Mouse (Mus musculus) cerebellum, postnatal 10 days (tissue): ENCODE measurements around the gene Cnnm1.
A peak's percentile ranks its signal among the peaks of the same experiment; 100 is the strongest.

ENCODE experiments used
- DNase-seq, 2 experiments: peaks; one replicate each; pipeline ENCODE4 v3.0.0; 2021; ENCODE audit warnings: mixed read lengths in 2 of 2

Cnnm1 gene

DNA sequence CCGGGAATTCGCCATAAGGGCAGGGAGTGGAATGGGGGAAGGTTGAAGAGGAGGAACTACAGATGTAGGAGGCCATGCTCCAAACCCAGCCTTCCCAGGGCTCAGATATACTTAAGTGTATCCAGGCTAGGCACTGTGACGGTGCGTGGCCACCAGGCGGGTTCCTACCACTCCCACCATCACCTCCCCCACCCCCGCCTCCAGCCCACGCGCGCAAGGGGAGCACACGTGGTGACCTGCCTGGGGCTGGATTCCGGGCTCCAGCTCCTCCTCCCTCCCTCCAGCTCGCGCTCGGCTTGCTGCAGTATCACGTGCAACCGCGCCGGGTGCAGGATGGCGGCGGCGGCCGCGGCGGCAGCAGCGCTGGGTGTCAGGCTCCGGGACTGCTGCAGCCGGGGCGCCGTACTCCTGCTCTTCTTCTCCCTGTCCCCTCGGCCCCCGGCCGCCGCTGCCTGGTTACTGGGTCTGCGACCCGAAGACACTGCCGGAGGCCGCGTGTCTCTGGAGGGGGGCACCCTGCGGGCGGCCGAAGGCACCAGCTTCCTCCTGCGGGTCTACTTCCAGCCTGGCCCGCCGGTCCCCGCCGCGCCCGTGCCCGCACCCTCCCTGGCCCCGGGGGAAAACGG is at the start of gene Cnnm1:
Gene Cnnm1, plus strand, starts transcription at position 325 of the 626 bp plus-strand sequence.
- peak; percentile 83 to 85 for DNase-seq

DNA sequence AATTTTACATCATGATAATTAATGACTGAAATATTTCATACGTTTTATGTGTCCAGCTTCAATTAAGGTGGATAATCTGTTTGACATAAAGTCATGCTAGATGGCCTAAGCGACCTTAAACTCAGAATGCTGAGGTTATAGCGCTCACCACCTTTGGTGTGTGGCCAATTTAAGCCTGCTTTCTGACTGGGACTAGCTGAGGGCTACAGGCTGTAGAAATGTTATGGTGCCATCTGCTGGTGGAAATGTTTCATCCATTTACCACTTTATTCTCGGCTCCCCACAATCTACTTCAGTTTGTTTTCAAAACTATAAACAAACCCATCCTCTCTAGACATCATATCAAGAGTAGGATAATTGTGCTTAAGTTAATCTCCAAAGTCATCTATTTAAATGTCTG is 43.9 kb upstream of the Cnnm1 start:
- DNase-seq: peak; percentile 78 to 87

DNA sequence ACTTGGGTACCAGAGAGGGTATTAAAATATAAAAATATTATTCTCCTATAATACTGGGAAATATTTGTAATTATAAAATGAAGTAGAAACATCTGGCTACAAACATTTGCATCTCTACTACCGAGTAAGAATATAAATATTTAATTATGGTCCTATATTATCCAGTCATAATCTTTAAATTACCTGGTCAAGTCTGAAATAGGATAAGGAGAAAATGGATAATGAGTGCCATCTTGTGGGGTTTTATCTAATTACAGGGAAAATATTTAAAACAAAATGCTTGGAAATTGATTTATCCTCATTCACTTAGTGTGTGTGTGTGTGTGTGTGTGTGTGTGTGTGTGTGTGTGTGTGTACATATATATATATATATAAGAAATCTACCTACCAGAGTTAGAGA is 33.1 kb upstream of the Cnnm1 start:
- peak in 1 of 2 experiments; percentile 14 for DNase-seq

DNA sequence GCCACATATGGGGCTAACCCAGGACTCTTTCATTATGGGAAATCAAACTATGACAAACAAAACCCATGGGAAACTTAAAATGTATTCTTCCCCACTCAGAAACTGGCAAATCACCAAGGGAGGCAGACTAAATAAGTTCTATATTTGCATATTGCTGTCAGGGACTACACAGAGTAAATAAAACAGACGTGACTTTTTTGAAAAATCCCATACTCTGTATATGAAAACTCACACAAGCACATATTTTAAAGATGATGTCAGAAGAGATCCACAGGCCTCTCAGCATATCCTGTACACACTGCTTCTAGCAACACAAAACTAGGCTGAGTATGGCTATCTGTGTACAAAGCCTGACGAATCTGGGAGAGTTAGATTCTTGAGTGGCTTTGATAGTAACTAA is 24.7 kb upstream of the Cnnm1 start:
- DNase-seq: no peak

DNA sequence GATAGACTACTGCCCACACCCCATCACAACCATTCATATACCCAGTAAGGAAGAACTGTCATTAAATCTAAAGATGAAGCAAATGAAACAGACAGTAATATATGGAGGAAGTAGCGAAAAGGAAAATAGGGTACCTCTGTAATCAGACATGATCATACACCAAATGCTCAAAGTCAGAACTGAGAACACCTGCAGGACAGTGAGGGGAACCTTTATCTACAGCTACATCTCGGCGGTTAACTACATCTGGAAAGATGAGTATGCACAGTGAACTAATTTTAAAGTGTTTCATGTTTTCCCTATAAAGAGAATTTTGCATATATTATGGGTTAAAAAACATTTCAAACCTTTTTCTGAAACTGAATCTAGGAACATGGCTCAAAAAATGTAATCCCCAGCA is 19.7 kb upstream of the Cnnm1 start:
- DNase-seq: no peak

DNA sequence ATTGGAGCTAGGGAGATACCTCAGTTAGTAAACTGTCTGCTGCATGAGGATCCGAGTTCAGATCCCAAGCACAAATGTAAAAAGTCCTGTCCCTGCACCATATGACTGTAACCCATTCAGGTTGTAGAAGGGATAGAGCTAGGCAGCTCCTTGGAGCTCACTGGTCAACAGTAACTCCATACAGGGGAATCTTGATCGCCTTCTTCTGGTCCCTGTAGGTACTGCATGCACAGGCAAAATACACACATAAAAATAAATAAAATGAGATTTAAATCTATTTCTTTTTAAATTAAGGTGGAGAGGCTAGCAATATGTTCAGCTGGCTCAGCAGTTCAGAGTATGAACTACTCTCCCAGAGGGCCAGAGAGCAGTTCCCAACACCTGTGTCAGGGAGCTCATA is 16.2 kb upstream of the Cnnm1 start:
- DNase-seq: no peak

DNA sequence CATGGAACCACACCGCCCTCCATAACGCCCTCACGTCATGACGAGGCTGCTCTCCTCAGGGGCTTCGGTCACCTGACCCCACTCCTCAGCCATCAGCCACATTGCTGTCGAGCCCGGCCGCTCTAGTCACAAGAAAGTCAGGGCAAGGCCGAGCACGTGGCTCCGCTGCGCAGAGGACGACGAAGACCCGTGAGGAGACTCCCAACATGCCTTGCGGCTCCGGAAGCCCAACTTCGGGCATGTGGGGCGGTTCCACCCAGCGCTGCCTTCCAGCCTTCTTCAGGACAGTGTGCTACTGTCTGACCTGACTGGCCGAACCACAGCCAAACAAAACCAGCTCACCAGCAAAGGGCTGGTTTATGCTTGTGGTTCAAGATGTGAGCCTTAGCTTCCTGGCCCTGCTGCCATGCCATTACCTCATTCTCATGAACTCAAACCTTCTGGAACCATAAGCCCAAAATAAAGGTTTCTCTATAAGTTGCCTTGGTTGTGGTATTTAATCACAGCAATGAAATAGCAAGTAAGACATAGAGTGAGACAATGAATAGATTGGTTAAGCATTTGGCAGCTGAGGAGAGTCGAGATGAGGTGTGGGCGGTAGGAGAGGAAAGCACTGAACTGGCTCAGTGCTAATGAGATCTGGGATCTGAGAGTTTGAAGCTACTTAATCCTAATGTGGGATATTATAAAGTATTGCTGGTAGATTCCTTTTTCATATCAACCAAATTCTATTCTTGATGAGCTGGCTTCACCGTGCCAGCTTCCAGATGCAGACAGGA is 12.6 kb upstream of the Cnnm1 start:
- DNase-seq: no peak

DNA sequence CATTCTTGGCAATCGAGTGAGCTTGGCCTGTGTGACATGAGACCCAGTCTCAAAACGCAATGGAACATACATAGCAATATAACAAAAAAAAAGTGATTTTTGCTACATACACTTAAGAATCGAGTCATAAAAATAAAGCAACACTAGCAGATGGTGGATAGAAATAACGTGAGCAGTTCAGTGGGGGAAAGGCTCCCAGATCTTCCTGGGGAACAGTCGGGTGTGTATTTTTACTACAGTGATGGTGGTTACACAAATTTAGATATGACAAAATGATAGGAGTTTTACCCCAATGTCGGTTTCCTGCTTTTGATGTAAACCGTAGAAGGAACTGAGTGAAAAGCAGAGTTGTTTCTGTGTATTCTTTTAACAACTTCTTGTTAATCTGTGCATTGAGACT is 990 bp upstream of the Cnnm1 start:
- no peak for DNase-seq

DNA sequence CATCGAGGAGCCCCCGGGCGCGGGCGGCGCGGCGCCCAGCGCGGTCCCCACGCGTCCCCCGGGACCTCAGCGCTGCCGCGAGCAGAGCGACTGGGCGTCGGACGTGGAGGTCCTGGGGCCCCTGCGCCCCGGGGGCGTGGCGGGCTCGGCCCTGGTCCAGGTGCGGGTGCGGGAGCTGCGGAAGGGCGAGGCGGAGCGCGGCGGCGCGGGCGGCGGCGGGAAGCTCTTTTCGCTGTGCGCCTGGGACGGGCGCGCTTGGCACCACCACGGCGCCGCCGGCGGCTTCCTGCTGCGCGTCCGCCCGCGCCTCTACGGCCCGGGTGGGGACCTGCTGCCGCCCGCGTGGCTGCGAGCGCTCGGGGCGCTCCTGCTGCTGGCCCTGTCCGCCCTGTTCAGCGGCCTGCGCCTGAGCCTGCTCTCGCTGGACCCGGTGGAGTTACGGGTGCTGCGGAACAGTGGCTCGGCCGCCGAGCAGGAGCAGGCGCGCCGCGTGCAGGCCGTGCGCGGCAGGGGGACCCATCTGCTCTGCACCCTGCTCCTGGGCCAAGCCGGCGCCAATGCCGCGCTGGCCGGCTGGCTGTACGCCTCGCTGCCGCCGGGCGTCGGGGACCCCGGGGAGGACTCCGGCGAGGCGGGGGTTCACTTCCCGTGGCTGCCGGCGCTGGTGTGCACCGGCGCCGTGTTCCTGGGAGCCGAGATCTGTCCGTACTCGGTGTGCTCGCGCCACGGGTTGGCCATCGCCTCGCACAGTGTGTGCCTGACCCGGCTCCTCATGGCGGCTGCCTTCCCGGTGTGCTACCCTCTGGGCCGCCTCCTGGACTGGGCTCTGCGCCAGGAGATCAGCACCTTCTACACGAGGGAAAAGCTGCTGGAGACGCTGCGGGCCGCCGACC is 778 bp downstream of the Cnnm1 start:
- DNase-seq: peak; percentile 76 to 79

DNA sequence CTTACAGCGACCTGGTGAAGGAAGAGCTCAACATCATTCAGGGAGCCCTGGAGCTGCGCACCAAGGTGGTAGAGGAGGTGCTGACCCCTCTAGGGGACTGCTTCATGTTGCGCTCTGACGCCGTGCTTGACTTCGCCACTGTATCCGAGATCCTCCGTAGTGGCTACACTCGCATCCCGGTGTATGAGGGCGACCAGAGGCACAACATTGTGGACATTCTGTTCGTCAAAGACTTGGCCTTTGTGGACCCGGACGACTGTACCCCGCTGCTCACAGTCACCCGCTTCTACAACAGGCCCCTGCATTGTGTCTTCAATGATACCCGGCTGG is 1.4 kb downstream of the Cnnm1 start:
- peak in 1 of 2 experiments; percentile 63 for DNase-seq

DNA sequence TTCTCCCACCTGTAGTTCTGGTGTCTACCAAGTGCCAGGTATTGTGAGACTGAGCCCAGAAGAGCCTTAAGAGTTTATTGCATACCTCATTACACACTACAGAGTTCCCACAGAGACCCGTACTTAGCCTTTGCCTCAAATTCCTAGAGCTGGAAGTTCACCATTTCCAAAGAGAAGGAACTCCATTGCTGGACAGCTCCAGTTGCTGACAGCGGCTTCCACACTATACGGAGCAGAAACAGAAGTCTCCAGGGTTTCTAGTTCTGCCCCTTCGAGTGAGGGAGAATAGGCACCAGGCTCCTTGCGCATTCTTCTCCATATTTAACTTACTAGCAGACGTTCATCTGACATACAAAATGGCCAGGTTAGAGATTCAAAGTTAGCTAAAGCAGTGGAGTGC is 2.0 kb downstream of the Cnnm1 start:
- DNase-seq: no peak

DNA sequence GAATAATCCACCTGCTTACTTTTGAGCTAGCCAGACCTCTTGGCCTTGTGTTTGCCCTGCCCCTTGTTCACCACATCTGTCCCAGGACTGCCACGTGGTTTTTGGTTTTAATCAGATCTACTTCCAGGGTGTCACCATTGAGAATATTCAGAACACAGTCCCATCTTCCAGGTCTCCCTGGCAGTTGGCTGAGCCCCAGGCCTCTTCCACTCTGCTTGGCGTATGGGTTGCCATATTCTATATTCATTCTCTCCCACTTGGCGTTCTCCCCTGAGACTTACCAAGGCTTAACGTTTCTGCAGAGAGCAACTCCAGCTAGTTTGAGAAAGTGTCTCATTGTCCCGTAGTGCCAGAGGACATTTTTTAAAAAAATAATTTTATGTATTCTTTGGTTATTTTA is 2.7 kb downstream of the Cnnm1 start:
- DNase-seq: peak in 1 of 2 experiments; percentile 49

DNA sequence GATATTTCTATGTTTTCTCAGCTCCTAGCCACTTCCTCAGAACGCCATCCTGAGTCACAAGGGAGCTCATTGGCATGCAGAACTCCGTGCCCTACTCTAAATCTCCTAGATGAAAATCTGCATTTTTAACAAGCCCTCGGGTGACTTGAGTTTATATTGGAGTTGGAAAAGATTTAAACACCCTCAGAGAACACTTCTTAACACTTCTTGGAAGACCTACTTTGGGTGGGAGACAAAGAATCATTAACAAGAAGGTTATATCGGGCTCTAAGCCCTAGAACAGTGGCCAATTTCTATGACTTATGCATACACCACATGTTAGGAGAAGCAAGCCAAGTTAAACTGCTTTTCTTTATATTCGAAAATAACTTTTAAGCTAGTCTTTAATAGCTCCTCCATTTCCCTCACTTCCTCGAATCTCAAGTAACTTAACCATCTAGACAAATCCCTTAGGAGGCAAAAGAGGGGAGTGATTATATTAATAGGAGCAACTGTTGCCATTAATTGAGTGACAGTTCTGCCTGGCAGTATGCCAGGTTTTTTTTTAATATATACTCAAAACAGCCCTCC is 4.5 kb downstream of the Cnnm1 start:
- DNase-seq: no peak

DNA sequence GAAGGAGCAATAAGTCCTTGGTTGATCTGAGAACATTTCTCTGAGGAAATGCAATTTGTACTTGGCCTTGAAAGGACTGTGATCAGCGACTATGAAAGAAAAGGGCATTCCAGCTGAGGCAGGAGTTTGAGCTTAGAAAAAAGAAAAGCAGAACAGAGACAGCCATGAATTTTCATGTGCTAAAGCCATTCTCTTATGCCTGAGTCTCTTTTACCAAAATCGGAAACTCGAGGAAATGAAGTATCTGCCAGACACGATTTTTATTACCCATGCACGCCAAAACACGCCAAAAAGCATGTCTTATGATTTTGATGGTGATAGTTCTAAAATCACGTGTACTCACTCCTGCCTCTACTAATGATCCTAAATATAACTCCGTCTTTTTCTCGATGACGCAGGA is 11.3 kb downstream of the Cnnm1 start:
- DNase-seq: no peak

DNA sequence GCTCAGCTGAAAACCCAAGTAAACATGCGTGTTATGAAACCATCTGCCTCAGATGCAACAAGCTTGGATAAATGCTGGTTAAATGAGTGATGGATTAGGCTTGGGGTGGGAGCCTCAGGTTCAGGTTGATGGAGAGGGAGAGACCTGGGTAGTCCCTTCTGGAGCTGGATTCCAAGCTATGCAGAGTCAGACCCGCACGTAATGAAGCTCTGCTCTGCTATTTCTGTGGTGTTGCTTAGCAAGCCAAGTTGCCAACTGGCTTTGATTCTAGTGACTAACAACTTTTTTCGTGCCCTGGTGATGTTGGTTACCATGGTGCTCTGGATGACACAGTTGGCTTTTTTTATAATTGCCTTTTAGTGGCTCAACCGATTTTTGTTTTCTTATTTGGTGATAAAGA is 11.9 kb downstream of the Cnnm1 start:
- DNase-seq: no peak

DNA sequence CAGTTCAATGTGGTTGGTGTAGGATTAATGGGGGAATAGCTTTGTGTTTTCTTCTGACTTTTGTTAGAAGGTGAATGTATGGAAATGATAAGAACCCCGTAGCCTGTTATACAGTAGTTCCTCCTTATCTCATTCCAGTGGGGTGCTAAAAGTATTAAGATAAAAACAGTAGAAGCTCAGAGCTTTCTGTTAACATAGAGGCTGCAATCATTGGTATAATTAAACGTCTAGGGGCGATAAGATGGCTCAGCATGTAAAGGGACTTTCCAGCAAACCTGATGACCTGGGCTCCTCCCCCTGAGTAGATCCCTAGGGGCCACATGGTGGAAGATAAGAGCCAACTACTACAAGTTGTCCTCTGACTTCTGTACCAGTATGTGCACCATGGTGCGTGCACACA is 12.8 kb downstream of the Cnnm1 start:
- no peak for DNase-seq

DNA sequence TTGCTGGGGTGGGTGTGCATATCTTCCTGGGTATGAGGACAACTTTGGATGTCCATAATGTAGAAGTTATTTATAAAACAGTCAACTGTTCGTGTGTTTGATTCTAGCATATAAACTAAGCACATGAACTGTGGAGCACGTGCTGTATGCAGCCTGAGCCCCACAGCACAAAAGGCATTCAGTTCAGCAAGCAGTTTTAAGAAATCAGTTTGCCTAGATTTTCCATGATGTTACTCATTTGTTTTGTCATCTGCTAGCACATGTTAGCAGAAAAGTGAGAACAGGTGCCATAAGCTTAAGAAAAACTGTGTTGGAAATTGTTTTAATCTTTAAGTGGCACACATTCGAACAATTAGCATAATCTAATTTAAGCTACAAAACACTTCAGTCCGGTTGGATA is 19.7 kb downstream of the Cnnm1 start:
- DNase-seq: no peak

DNA sequence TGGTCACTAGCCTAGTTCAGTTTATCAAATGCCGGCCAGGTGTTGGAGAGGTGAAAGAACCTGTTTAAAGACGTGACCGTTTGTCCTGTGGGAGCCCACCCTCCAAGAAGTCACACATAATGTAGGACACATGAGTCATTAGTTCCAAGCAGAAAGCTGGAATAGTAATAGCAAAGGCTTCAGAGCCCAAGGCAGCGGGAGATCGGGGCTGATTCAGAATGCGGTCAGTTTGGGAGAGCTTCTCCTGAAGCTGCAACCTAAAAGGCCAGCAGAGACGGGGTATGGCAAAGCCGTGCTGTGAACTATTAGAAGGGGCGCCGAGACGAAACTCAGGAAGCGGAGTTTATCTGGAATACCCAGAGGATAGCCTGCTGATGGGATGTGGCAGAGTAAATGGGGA is 20.2 kb downstream of the Cnnm1 start:
- no peak for DNase-seq

DNA sequence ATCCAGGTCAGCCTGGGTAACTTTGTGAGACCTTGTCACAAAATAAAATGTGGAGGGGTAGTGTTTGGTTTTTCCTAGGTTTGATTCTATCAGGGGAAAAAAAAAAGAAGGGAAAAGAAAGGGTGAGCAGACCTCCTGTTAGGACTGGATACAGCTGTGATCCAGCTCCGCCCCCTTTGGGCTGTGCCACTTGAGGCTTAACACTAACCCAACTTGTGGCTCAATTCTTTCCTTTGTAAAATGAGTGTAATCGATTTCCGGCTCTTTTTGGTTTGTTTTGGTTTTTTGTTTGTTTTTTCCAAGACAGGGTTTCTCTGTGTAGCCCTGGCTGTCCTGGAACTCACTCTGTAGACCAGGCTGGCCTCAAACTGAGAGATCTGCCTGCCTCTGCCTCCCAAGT is 21.9 kb downstream of the Cnnm1 start:
- no peak for DNase-seq

DNA sequence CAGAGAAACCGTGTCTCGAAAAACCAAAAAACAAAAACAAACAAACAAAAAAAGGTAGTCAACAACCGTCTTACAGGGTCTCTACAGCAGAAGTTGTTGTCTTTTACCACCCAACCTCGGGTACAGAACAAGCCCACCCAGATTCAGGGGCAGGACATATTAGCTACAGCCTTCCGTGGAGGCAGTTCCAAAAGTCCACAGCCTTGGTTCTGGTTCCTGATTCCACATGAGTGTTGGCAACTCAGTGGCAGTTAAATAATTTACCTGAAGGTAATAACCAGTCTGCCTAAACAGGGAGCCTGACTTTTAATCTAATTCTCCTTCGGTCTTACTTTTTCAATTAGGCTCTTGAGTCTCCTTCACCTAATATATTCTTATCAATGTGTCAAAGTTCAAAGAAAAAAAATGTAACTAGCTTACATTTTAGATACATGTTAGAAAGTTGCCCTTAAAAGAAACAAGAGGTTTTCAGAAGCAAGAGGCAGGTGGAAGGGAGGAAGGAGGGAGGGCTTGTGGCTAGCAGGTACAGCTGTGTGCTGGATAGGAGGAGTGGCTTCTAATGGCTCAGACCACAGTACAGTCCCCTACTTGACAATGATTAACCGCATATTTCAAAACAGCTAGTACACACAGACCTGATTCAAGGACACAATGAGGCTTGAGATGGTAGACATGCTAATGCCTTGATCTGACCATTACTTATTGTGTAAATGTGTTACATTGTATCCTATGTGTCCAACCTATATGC is 23.5 kb downstream of the Cnnm1 start:
- no peak for DNase-seq

DNA sequence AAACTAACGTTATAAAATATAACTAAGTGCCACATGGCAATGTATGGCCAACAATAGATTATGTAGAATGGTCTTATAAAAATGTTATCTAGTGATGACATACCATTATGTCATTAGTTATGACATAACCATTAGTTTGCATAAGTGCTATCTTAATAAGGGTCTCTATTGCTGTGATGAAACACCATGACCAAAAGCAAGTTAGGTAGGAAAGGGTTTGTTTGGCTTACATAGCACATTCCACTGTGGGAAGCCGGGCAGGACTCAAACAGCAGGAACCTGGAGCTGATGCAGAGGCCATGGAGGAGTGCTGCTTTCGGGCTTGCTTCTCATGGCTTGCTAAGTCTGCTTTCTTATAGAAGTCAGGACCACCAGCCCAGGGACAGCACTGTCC is 24.1 kb downstream of the Cnnm1 start:
- DNase-seq: no peak

DNA sequence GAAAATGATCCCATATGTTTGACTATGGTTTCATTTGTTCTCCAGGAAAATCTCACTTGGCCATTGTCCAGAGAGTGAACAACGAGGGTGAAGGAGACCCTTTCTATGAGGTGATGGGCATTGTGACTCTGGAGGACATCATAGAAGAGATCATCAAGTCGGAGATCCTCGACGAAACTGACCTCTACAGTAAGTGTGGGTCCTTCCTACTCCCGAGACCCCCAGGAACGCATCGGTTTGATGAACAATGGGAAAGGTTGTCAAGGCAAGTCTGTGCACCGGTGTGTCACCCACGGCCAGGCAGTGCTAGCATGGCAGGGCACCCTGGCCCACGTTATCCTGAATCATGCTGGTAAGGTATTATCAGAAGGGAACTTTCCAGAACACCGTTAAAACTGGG is 24.8 kb downstream of the Cnnm1 start:
- no peak for DNase-seq
